Mouse (Mus musculus) small intestine, adult 2 months (tissue): ENCODE data around the gene Whamm.

Experiments
- CTCF ChIP-seq: fragments of 200-500 bp; IDR thresholded peaks from 2 replicates; pipeline ENCODE4 v1.5.1; 2012; ENCODE audit warnings: low read depth, mild to moderate bottlenecking, control low read depth, inconsistent platforms, low read length, moderate library complexity, mixed read lengths; ENCODE audit not compliant: insufficient replicate concordance, insufficient read length; ENCODE audit errors: extremely low read depth
- POLR2A ChIP-seq: fragments of 200-500 bp; IDR thresholded peaks from 2 replicates; pipeline ENCODE4 v1.6.1; 2012; ENCODE audit warnings: low read depth, mild to moderate bottlenecking, control low read depth, inconsistent platforms, low read length, moderate library complexity

- TF ChIP-seq CTCF (no peak), POLR2A (no peak)
These were observed 1.7 kb downstream of the Whamm start for GRCm38 (mm10) chr7:81572610-81573268.
